Mouse (Mus musculus) ES-Bruce4 (cell line): Measurements from ENCODE around the gene Enah. TPM values are rescaled to one million over a fixed set of nuclear protein-coding genes. Genes with fewer than 3 reads are reported as not detected.

Source experiments
- H3K27ac ChIP-seq: 2 replicates; pipeline ENCODE4 v1.5.1; 2012; ENCODE audit warnings: low read length, inconsistent platforms; ENCODE audit not compliant: insufficient read depth
- H3K27me3 ChIP-seq: 2 replicates; pipeline ENCODE4 v1.6.1; 2012; ENCODE audit warnings: mild to moderate bottlenecking, low read length, inconsistent platforms; ENCODE audit not compliant: control insufficient read depth, poor library complexity, insufficient read depth, severe bottlenecking
- H3K36me3 ChIP-seq: 2 replicates; pipeline ENCODE4 v1.6.1; 2012; ENCODE audit warnings: inconsistent platforms, mild to moderate bottlenecking, low read length, moderate library complexity; ENCODE audit not compliant: control insufficient read depth, poor library complexity, insufficient read depth, severe bottlenecking
- H3K4me1 ChIP-seq: one replicate; pipeline ENCODE4 v1.8.1; 2011; ENCODE audit warnings: low read length; ENCODE audit not compliant: control insufficient read depth, insufficient read depth
- H3K4me3 ChIP-seq: 2 replicates; pipeline ENCODE4 v1.5.1; 2011; ENCODE audit warnings: low read depth, mild to moderate bottlenecking, low read length
- H3K9ac ChIP-seq: 2 replicates; pipeline ENCODE4 v1.6.1; 2012; ENCODE audit warnings: low read depth, mild to moderate bottlenecking, inconsistent platforms; ENCODE audit not compliant: poor library complexity, severe bottlenecking
- H3K9me3 ChIP-seq: replicated peaks from 2 replicates; pipeline ENCODE4 v1.6.1; 2012; ENCODE audit warnings: mild to moderate bottlenecking, low read length, inconsistent platforms; ENCODE audit not compliant: control insufficient read depth, poor library complexity, insufficient read depth, severe bottlenecking
- CTCF ChIP-seq: IDR thresholded peaks from one replicate; pipeline ENCODE4 v1.8.1; 2011; ENCODE audit warnings: low read depth, low read length
- EP300 ChIP-seq: IDR thresholded peaks from 2 replicates; pipeline ENCODE4 v1.6.1; 2011; ENCODE audit warnings: low read depth, low read length; ENCODE audit not compliant: insufficient read depth
- POLR2A ChIP-seq: IDR thresholded peaks from one replicate; pipeline ENCODE4 v1.8.1; 2011; ENCODE audit warnings: low read length; ENCODE audit not compliant: insufficient read depth
- polyA plus RNA-seq: library from polyadenylated mRNA; stranded (reverse); fragments of >200 nt; gene quantifications from 2 replicates; pipeline ENCODE4 v1.2.4, GENCODE M21; 2011; ENCODE audit warnings: low read depth; ENCODE audit not compliant: missing spikeins, insufficient read depth, insufficient read length

The Enah gene
- polyA plus RNA-seq, 1 experiment = 369 TPM

DNA sequence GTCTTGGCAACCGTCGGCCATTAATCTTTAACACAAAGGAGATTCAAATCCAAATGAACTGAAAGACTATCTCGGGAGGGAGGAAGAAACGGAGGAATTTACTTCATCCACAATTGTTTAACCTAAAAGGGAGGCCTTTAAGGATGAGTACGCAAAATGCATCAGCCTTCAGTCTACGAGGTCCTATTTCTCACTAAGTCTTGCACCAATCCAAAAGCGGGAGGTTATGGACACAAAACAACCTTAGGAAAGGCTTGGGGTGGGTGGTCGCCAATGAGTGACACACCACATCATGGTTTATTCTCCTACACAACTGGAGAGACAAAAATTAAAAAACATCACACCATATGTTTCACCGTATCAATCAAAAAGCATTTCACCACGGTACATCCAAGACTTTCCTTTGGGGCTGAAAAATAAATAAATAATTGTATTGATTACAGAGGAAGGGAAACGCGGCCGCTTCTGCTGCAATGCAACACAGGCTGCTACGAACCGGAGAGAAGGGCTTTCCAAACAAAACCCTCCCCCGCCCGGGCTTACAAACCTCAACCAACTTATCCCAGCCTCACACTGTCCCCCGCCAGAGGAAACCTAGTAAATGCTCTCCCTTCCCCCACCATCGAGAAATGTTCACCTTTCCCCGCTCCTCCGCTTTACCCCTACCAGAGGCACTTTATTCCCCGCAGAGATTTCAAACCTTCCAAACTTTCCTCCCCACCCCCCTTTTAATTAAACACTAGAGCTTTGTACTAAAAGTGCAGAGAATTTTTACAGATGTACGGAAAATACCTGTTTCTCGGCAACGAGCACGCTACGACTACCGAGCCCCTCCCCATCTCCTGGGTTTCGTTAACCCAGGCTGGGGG lies 1.2 kb downstream of the Enah start:
- Histone ChIP-seq H3K36me3 (peaks cover 27% of the 10 kb centered on the region), H3K27ac (peak overlapping the region; percentile 94), H3K9me3 (no peaks in the 10 kb centered on the region), H3K4me1 (no peaks in the 10 kb centered on the region), H3K4me3 (peak overlapping the region; percentile 100), H3K9ac (peak overlapping the region; percentile 100), H3K27me3 (no peaks in the 10 kb centered on the region)
- TF ChIP-seq CTCF (no peak), EP300 (no peak), POLR2A (no peak)

DNA sequence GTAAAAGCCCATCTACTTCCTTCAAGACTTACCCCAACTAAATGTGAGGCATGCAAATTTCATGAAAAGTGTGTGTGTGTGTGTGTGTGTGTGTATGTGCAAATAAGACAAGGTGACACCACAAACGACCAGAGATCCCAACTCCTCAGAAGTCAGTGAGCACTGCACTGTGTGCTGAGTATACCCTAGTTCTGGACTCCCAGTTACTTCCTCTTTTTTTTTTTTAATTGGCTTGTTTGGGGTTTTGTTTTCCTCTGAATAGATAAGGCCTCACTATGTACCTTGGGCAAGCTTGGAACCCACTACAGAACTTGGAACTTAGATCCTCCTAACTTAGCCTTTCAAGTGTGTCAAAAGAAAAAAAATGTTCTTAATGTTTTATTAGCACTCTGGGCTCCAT lies 14.0 kb downstream of the Enah start:
- Histone ChIP-seq H3K36me3 (peaks cover 32% of the 10 kb centered on the region), H3K9me3 (no peaks in the 10 kb centered on the region), H3K9ac (no peak overlapping the region), H3K27me3 (no peaks in the 10 kb centered on the region), H3K4me3 (no peak overlapping the region), H3K4me1 (peaks cover 4% of the 10 kb centered on the region), H3K27ac (no peak overlapping the region)
- TF ChIP-seq EP300 = no peak
- no peak for TF ChIP-seq POLR2A
- no peak for TF ChIP-seq CTCF

DNA sequence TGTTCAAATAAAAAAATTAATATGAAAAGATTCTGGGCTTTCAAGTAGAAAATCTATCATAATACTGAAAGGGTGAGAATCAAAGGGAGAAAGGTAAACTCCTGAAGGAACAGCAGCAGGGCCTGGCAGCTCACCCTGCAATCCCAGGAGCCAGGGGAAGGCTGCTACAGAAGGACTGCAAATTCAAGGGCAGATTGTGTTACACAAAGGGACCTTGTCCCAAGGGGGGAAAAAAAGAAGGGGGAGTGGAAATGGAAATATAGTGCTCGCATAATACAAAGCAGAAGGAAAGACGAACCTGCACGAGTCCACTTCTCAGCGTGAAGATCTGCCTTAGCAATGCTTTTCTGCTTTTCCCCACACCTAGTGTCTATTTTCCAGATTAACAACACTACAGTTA lies 21.1 kb downstream of the Enah start:
- H3K9ac ChIP-seq = no peak overlapping the region
- H3K36me3 ChIP-seq = peaks cover 18% of the 10 kb centered on the region
- H3K4me1 ChIP-seq = peaks cover 2% of the 10 kb centered on the region
- TF ChIP-seq POLR2A (no peak), CTCF (no peak), EP300 (no peak)
- H3K27ac ChIP-seq = no peak overlapping the region
- H3K27me3 ChIP-seq = no peaks in the 10 kb centered on the region
- H3K9me3 ChIP-seq = no peaks in the 10 kb centered on the region
- H3K4me3 ChIP-seq = no peak overlapping the region

DNA sequence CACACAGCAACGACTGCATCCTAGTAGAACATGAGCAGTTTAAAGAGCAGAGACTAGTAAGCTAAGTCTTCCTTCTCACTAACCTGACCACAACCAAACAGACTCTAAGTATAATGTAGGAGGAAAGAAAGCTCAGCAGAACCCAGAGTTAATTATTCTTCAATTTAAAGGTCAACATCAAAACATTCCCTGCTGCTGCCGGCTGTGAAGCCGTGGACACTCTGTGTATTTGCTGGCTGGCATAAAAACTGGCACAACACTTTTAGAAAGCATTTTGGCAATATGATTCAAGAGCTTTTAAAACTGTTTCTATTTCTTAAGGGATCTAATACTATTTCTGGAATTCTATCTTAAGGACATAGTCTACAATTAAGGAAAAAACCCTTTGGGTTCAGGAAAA lies 22.0 kb downstream of the Enah start:
- Histone ChIP-seq H3K4me1 (no peaks in the 10 kb centered on the region), H3K36me3 (peaks cover 16% of the 10 kb centered on the region), H3K4me3 (no peak overlapping the region), H3K27ac (0 out of 2 replicates have a peak overlapping the region, but pooled peaks have one; percentile 28), H3K27me3 (no peaks in the 10 kb centered on the region), H3K9me3 (no peaks in the 10 kb centered on the region), H3K9ac (no peak overlapping the region)
- no peak for TF ChIP-seq POLR2A
- no peak for TF ChIP-seq CTCF
- TF ChIP-seq EP300 = no peak

DNA sequence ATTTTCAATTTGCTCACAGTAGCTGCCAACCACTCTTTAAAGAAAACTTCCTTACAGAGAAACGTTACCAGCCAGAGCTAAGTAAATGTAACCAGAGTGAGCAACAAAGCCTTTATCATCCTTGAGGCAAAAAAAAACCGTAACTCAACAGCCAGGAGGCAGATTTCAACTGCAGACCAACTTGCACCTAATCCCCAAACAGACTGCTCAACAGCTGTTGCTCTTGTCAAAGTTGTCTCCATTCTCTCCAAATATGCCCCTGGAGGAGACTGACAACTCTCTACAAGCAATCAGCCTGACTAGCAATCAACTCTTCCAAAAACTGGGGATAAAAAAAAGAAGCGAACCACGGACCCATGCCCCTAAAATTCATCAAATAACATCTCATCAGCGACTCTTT lies 26.2 kb downstream of the Enah start:
- Histone ChIP-seq H3K27me3 (no peaks in the 10 kb centered on the region), H3K4me1 (no peaks in the 10 kb centered on the region), H3K27ac (no peak overlapping the region), H3K4me3 (no peak overlapping the region), H3K9ac (no peak overlapping the region), H3K36me3 (peaks cover 14% of the 10 kb centered on the region), H3K9me3 (no peaks in the 10 kb centered on the region)
- TF ChIP-seq EP300 = no peak
- TF ChIP-seq CTCF = no peak
- no peak for TF ChIP-seq POLR2A

DNA sequence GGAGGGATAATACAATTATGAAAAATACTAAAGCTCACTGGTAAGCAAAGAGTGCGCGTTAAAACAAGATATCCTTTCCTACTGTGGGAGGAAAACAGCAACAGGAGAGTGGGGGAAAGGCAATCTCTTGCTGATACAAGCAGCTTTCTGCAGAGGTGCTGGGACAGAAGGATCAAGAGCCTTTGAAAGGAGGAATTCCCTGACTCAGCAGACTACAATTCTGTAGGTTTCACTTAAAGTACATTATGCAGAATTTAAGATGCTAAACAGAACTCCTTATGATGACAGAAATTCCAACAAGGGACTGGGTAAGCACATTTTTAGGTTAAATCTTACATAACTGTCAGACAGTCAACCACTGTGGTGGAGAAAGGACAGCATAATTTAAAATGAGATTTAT lies 31.4 kb downstream of the Enah start:
- TF ChIP-seq CTCF (no peak), EP300 (no peak), POLR2A (no peak)
- peaks cover 1% of the 10 kb centered on the region for H3K4me1 ChIP-seq
- no peaks in the 10 kb centered on the region for H3K27me3 ChIP-seq
- no peak overlapping the region for H3K27ac ChIP-seq
- H3K36me3 ChIP-seq = peaks cover 8% of the 10 kb centered on the region
- H3K4me3 ChIP-seq = no peak overlapping the region
- no peak overlapping the region for H3K9ac ChIP-seq
- peaks cover 3% of the 10 kb centered on the region for H3K9me3 ChIP-seq
